Mouse (Mus musculus) heart, postnatal 4 days (tissue): ENCODE data around the gene Klhdc8a. TPM values are rescaled to one million over a fixed set of nuclear protein-coding genes. Genes with fewer than 3 reads are reported as not detected.
"Not testable (repeated sequence)": the region's sequence is repeated elsewhere in the genome, so short reads cannot be mapped to it uniquely, and the experiment has no call there.

Experiments used
- DNase-seq: peaks from one replicate; pipeline ENCODE4 v3.0.0; 2021
- total RNA-seq, 2 experiments: library from RNA; stranded (reverse); gene quantifications; 2 replicates each; pipeline ENCODE4 v1.2.3; 2021

The Klhdc8a gene
- total RNA-seq: 1 to 10 TPM; 4.1 to 5.8 TPM

DNA sequence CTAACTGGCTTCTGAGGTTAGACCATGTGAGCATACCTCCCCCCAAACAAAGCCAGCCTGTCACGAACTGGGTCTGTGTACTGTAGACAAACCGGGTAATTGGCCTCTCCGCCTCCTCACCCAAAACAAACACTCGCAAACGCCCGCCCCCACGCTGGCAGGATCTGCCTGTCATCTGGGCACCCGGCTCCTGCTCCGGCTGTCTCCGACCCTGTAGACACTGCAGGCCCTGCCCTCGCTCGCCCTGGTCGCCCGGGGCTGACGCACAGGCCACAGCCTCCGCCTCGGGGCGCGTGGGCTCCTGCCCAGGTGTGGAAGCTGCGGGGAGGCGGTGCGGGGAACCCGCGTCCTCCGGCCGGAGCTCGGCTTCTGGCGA is at the start of gene Klhdc8a:
TSS of gene Klhdc8a (plus strand) at position 202 of the 376 bp plus-strand sequence.
- peak; percentile 48 for DNase-seq

DNA sequence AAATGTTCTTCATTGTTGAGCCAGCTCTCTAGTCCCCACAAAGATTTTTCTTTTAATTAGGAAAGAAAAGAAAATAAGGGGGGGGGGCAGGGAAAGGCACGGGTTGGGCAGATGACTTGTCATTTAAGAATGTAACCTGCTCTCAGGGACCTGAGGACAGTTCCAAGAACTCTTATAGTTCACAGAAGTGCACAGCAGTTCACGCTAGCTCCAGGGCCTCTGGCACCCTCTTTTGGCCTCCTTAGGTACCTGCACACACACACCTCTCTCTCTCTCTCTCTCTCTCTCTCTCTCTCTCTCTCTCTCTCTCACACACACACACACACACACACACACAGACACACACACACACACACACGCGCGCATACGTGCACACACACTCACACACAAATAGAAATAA is 44.0 kb upstream of the Klhdc8a start:
- DNase-seq: no peak

DNA sequence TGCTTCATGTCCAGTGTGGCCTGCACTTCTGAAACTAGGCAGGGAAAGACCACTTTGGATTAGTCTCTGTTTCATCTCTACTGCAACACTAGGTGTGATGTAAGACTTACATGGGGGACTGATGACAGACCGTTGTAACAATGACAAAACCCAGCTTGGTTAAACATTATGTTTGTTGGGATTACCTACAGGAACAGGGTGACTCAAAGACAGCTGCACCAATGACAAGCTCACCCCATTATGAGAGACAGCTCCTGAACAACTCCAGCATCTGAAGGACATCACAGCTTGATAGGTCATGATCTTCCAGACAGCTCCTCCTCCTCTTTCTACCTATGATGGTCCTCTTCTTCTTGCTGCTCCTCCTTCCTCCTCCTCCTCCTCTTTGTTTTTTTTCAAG is 38.1 kb upstream of the Klhdc8a start:
- no peak for DNase-seq

DNA sequence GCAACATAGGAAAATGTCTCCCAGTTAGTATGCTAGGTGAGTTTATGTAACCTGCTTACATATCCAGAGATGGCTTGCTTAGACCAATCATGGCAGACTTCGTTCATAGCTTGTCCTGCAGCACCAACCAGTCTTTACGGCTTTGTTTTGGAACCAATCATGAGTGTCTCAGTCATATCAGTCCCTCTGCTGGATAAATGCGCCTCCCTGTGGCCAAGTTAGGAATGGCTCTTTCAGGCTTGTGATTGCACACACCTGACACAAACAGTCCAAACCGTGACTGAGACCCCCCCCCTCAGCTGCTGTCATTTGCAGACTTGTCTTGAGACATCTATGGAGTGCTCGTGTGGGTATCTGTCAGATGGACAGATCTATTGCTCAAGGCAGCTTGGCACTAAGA is 37.4 kb upstream of the Klhdc8a start:
- peak; percentile 17 for DNase-seq

DNA sequence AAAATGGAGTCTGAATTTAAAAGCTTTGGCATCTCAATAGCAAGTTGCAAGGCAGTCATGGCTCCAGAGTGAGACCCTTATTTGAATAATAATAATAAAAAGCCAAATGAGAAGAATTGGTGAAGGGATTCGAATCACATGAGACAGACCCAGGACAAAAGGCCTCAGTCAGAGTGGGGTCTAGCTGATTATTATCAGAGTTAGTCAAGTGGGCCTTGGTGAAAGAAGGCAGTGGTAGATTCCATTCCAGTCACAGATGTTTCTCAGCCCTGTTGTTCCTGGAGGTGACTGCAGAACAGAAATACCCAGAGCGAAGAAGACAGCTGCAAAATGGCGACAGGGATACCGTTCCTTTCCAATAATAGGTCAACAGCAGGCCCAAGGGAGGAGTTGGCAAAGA is 34.8 kb upstream of the Klhdc8a start:
- no peak for DNase-seq

DNA sequence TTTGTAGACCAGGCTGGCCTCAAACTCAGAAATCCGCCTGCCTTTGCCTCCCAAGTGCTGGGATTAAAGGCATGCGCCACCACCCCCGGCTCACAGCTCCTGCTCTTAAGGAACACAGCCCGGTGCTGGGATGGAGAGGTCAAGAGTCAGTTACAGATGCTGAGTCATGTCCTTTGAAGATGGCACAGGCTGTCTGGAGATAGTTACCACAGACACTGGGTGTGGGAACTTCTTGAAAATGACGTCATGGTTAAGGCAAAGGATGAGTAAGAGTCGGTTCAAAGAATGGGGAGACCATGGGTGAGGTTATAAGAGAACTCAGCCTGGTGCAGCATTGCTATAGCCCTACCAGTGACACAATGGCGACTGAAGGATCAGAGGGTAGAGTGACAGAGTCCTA is 33.8 kb upstream of the Klhdc8a start:
- no peak for DNase-seq

DNA sequence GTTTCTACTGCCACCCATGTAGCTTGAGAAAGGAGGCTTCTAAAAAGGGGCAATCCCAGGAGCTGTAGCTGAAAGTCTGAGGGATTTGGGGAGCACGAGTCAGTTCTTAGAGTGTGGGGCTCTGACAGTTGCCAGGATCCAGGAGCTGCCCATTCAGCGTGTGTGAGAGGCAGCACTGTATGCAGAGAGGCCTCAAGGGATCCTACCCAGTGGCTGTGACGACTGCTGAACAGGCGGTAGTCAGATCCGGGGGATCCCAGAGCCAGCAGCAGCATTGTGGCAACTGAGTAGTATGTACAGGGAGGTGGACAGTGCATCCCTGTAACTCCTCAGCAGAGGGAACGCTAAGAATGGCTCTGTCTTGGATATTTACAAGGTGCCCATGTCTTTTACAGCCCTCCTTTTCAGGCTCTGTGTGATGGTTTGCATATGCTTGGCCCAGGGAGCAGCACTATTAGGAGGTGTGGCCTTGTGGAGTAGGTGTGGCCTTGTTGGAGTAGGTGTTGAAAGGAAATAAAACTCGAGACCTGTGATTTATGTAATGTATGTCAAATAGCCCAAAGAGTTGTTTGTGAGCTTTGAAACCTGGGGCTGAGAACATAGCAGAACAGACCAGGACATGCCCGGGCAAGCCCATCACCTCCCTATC is 33.1 kb upstream of the Klhdc8a start:
- DNase-seq: no peak

DNA sequence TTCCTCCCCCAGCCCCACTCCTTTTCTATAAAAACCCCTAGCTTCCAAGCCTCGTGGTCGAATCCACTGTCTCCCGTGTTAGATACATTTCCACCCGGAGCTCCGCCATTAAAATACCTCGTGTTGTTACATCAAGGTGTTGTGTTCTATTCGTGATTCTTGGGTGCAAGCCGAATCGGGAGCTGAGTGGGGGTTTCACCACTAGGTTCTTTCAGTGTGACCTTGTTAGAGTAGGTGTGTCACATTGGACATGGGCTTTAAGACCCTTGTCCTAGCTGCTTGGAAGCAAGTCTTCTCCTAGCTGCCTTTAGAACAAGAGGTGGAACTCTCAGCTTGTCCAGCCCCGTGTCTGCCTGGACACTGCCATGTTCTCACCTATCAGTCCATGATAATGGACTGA is 32.5 kb upstream of the Klhdc8a start:
- no peak for DNase-seq

DNA sequence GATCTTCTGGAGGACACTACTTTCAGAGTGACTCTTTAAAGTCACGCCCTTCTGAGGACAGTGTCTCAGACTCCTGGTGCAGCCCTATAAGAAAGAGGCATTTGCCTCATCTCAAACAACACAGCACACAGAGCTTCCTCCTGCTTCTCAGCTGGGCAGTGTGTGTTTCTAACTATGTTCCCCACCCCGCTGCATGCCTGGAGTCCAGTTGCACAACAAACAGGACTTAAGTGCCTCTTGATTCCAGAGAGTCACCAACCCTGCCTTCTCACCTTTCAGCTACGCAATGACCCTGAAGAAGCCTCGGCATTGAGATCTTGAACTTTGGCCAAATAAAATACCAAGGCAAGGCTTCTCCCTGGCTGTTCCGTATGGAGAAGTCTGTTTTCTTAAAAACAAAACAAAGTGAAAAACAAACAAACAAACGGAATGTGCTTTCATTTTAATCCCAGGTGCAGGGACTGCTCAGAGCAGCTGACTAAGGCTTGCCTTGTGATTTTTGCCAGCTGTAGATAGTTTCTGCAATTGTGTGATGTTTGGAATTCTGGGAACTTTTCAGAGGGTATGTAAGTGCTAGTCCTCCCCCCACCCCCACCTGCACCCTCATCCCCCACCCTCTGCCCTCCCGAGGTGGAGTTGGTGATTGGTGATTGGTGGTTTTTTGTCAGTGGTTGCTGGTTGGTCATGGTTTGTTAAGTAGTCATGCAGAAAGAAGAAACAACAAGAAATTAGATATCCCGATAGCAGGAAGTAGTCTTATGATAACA is 31.5 kb upstream of the Klhdc8a start:
- DNase-seq: no peak

DNA sequence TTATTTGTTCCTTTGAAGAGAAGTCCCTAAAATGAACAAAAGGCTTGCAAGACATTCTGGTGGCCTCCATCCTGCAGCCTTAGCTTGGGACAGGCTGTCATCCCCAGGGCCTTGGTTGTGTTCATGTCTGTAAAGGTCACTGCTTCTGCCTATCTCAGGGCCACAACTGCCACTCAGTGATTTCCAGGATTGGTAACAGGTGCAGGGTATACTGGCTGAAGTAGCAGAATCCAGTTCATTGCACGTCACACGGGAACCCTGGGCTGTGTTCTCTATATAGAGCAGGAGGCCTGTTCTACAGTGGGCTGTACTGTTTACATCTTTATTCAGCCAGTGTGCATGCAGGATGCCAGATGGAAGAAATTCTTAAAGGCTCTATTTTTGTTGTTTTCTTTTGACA is 30.5 kb upstream of the Klhdc8a start:
- no peak for DNase-seq

DNA sequence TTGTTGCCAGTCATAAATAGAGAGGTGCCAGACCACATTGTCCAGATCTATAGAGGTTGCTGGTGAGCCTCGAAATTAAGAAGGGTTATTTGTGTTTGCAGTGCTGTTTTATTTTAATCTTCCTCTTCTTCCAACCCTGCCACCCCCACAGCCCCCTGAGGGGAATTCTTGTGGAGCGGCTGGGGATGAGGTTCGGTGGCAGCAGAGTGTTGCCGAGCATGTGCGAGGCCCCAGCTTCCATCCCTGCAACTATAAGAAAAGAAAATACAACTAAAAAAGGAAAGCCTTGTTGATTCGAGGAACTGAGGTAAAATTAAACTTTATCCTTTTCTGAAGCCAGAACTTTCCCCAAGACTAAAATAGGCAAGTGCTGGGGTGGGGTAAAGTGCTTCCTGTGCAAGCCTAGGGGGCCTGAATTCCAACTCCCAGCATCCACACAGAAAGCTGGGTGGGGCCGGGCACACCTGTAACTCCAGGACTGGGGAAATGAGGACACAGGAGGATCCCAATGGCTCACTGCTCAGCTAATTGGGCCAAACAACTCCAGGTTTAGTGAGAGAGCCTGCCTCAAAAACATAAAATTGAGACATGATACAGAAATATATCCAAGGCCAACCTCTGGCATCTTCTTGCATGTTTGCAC is 29.9 kb upstream of the Klhdc8a start:
- no peak for DNase-seq

DNA sequence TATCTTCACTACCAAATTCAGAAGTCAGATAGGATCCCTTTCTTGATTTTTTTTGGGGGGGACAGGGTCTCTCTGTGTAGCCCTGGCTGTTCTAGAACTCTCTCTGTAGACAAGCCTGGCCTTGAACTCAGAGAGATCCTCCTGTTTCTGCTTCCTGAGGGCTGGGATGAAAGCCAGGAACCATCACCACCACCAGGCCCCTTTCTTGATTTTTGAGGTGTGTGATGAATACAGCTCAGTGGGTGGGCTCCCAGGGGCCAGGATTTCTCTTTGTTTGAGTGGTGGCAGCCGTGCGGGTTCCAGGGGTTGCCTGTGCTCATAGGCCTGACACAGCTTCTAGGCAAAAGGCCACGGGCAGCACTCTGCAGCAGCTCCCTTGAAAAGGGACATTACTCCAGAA is 27.2 kb upstream of the Klhdc8a start:
- no peak for DNase-seq

DNA sequence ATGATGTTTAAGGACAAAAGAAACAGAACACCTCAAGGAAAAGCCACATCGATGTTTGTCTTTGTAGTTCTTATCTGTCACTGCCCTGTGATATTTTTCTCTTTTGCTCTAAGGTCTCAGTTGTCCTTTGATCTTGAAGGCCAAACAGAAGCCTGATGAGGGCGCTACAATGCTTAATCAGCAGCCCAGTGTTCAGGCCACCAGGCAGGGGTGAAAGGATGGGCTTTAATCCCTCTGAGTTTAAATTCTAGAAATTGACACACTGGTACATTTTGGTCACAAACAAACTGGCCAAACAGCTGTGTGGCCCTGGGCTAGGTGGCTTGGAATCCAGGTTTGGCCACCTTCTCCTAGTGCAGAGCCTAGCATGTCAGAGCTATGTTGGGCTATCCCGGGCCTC is 21.7 kb upstream of the Klhdc8a start:
- DNase-seq: no peak

DNA sequence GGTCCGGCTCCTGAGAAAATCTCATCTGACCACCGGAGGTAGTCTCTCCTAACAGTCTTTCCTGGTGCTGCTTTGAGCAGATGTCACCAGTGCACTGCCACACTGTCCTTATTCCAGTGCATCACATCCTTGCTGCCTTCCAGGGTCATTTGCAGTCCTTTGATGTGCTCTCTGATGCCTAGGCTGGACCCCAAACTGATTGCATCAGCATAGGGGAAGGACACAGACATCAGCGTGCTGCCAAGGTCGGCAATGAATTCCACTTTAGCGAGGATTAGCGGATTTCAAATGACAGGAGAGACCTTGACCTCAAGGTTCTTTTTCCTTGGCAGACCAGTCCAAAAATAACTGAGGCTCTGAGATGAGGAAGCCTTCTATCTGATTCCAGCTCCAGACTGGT is 21.3 kb upstream of the Klhdc8a start:
- no peak for DNase-seq

DNA sequence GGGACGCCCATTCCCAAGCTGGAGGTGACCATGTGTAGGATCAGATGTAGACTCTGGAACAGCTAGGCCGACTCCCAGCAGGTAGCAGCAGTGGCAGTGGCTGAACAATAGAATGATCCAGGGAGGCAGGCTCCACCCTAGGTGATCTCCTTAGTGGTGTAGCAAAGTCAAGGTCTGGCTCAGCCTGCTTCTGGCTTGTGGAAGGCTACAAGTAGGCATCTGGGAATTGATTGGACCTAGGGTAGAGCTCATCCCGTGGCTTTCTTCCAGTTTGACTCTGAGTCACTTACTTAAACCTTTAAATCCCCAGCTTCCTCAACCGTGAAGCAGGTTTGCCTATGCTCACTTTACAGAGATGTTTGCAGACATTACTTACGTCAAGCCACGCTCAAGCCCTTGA is 17.8 kb upstream of the Klhdc8a start:
- DNase-seq: not testable (repeated sequence)

DNA sequence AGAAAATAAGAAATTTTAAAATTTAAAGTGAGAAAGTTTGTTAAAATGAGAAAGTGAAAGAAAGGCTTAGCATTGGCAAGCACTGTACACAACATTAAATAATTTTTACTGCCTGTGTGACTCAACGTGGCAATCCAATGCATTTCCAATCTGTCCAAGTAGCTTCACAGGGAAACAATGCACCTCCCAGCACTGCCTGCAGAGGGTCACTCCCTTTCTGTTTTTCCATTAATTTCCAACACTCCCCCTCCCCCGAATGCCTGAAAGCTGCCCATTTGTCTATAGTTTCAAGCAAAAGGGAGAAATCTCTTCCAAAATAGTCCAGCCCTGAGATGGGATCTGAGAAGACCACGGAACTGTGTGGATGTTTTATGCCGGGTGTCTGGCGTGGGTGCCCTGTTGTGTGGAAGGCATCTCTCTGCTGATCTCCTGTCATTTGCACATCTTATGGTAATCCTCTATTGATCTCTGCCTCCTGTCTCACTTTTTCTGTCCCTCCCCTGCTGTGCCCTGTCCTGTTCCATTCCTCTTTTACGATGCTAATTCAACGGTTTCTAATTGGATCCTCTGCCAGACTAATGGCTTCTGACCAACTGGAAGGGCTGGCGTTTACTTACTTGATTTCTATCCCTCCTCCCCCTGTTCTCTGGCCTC is 16.8 kb upstream of the Klhdc8a start:
- DNase-seq: no peak

DNA sequence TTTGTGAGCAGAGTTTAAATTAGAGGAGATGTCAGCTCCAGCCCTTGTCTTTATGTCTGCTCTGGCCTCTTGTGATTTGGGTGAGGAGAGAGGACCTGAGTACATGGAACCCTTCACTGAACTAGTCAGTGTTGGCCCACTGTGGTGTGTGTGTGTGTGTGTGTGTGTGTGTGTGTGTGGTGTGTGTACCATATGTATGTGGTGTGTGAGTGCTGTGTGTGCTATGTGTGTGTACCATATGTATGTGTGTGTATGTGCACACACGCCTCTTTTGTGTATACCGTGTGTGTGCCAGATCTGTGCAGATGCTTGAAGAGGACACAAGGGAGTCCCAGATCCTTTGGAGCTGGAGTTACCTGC is 16.3 kb upstream of the Klhdc8a start:
- DNase-seq: no peak

DNA sequence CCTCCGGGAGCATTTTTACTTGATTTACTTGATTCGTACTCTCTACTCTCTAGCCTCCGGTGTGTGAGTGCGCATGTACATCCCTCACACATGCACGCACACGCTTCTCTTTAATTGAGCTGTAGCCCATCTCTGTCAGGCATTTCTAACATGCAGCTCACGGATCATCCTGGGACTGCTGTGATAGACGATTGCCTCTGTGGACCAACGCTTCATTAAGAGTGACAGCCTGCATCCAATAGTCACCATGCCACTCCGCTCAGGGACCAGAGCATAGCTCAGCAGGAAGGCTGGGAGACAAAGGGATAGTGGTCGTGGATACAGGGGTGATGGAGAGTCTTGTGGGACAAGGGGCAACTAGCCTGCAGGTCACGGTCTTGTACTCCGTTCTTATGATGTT is 15.4 kb upstream of the Klhdc8a start:
- no peak for DNase-seq

DNA sequence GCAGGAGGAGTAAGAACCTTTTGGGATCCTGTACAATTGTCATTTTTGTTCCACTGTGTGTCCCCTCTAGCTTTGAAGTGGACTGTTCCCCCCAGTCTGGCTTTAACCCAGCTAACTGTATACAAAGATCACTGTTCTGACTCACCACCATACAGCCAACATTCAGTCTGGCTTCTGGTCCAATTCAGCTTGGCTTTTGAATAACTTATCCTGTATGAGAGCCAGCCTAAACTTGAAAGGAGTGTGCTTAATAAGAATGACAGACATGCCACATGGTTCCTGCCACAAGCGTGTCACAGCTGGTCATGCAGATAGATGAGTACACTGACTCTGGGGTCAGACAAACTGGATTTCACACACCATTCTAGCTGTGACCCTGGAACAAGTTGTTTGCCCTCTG is 11.7 kb upstream of the Klhdc8a start:
- DNase-seq: no peak

DNA sequence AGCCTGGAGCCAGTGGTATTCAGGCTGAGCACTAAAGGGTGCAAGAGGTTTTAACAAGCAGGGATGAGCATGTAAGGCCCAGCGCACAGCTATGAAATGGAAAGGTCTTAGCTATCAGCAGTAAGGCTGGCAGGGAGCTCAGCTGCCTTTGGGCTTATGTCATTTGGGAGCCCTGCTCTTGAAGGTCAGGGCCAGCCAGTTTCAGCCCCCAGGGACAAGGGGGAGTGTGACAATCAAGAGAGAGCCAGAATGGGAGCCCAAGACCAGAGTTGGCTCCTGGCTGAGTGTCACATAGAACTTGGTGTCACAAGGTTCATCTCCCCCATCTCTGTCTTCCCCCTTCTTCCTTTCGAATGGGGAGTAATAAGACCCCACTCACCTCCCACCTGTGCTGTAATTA is 11.0 kb upstream of the Klhdc8a start:
- DNase-seq: peak; percentile 35

DNA sequence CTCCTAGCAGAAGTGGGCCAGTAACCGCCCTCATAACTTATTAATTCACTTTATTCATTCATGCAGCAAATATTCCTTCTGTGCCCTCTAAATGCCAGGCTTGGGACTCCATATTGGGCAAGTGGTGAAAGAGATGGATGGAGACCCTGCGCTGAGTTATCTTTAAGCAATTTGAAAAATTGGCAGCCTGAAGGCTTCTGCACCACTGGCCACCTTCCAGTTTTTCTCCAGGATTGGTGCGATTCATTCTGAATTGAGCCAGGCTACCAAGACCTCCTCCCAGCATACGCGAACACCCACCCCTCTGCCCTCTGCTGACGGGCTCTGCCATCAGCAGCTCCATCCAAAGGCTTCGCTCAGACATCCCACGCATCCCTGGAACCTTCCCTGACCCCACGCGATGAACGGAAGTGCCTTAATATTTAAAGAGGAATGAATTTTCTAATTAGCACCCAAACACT is 10.4 kb upstream of the Klhdc8a start:
- DNase-seq: peak; percentile 35

DNA sequence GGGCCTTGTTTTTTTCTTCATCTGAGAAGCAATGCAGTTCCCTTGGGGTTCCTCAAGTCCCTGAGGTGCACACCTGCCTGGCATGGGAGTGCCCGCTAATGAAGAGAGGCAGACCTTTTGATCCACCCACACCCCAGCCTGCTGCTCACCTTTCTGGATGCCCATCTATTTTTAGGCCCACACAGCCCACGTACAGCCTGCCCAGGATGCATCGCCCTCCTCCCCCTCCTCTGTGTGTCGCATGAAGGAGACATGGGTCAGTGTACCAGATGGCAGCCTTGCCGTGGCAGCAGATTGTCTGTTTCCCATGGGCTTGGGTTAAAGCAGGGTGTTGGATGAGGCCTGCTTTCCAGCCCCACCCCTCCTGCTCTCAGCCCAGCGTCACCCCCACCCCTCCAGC is 8.5 kb upstream of the Klhdc8a start:
- DNase-seq: no peak

DNA sequence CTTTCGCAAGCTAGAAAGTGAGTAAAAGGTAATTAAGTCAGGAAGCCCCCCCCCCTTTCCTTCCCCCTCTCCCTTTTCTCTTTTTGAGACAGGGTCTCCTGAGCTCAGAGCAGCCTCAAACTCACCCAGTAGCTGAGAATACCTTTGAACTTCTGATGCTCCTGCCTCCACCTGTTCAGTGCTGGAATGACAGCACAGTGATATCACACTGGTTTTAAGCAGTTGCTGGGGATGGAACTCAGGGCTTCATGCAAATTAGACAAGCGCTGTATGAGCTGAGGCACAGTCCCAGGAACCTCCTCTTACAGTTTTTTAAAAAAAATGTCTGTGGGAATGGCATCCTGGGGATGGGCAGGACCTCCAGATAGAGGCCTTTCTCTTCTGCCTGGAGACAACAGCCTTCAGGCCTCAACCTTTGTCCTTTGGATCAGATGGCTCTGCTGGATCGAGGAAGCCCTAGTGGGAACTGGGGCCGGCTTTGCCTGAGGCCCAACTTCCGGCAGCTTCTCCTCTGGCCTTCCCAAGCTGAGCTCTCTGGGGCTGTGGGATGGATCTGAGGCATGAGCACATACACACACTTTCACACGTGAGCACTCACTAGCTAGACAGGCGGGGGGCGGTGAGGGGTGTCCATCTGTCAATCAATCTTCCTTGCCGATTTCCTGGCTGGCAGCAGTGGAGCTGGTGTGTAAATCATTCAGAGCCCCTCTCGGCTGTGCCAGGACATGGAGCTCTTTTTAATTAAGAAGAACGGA is 7.3 kb upstream of the Klhdc8a start:
- no peak for DNase-seq
